Mouse (Mus musculus) fat pad, adult 2 months (tissue): ENCODE measurements around the gene Cd200.
"Not testable (repeated sequence)": the region's sequence is repeated elsewhere in the genome, so short reads cannot be mapped to it uniquely, and the experiment has no call there.

Experiments
- DNase-seq: peaks from one replicate; pipeline ENCODE4 v3.0.0-alpha.2; 2011; ENCODE audit warnings: low read depth, low spot score; ENCODE audit errors: extremely low read depth

Gene Cd200

GRCm38 (mm10) chr16:45378147-45378943, 30.5 kb downstream of the Cd200 start:
- DNase-seq: peak; percentile 98

GRCm38 (mm10) chr16:45377332-45377731, 31.5 kb downstream of the Cd200 start:
- DNase-seq: peak; percentile 76

- DNase-seq: peak; percentile 98
Observed at GRCm38 (mm10) chr16:45376812-45377211, 32.0 kb downstream of the Cd200 start.

- DNase-seq: no peak
Observed at GRCm38 (mm10) chr16:45376294-45376693, 32.6 kb downstream of the Cd200 start.

GRCm38 (mm10) chr16:45375506-45376225, 33.2 kb downstream of the Cd200 start:
- peak; percentile 100 for DNase-seq

- no peak for DNase-seq
Observed at GRCm38 (mm10) chr16:45374074-45374473, 34.8 kb downstream of the Cd200 start.

GRCm38 (mm10) chr16:45371076-45371475, 37.8 kb downstream of the Cd200 start:
- DNase-seq: no peak

- no peak for DNase-seq
Observed at GRCm38 (mm10) chr16:45369285-45369965, 39.4 kb downstream of the Cd200 start.

- DNase-seq: no peak
Observed at GRCm38 (mm10) chr16:45366111-45366510, 42.7 kb downstream of the Cd200 start.

GRCm38 (mm10) chr16:45365353-45365752, 43.5 kb downstream of the Cd200 start:
- no peak for DNase-seq

- DNase-seq: no peak
Observed at GRCm38 (mm10) chr16:45364627-45365026, 44.2 kb downstream of the Cd200 start.

GRCm38 (mm10) chr16:45363480-45364045, 45.3 kb downstream of the Cd200 start:
- DNase-seq: no peak

GRCm38 (mm10) chr16:45361450-45361849, 47.4 kb downstream of the Cd200 start:
- DNase-seq: no peak

GRCm38 (mm10) chr16:45358441-45358840, 50.4 kb downstream of the Cd200 start:
- DNase-seq: not testable (repeated sequence)

- no peak for DNase-seq
Observed at GRCm38 (mm10) chr16:45357134-45357533, 51.7 kb downstream of the Cd200 start.

GRCm38 (mm10) chr16:45352875-45353274, 56.0 kb downstream of the Cd200 start:
- peak; percentile 98 for DNase-seq

- DNase-seq: no peak
Observed at GRCm38 (mm10) chr16:45350767-45351166, 58.1 kb downstream of the Cd200 start.

GRCm38 (mm10) chr16:45349523-45350298, 59.1 kb downstream of the Cd200 start:
- DNase-seq: no peak

GRCm38 (mm10) chr16:45348238-45348637, 60.6 kb downstream of the Cd200 start:
- DNase-seq: not testable (repeated sequence)

GRCm38 (mm10) chr16:45346930-45347387, 61.9 kb downstream of the Cd200 start:
- no peak for DNase-seq
